Mouse (Mus musculus) c-Kit-positive CD71-positive TER-119-negative erythroid progenitor cells, embryonic 14.5 days (primary cell): ENCODE data around the gene Cdpf1.

Experiments used
- DNase-seq: peaks from one replicate; pipeline ENCODE4 v3.0.0-alpha.2; 2013; ENCODE audit warnings: low read depth

The Cdpf1 gene

DNA sequence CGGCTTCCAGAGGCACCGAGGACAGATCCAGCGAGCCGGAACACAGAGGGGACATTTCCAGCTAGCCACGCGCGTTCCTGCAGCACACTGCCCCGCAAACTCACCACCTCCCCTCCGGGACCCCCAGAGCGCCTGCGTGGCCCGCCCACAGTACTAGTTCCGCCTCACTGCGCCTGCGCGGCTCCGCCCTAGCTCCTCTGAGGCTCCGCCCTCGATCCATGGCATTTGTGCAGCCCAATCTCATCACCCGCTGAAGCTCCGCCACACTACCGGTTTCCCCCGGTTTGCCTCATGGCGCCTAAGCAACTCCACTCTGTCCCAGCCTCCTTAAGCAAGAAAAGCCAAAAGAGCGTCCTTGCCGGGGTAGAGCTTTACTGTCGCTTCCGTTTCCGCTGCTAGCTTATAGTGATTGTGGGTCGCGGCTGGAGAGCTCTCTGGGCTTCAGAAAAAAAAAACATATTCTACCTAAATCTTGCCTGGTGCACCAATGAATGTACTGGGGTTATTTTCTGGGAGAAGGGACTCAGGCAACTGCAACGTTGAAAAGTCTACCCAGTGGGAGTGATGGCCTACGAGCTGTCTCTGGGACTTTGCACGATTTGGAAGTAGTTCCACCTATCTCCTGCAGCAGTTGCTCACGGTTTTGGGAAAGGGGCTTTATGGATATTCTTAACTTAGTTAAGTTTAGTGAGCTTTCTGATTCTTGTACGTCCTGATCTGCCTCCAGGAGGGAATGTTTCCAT lies at the start of gene Cdpf1:
Gene Cdpf1 (minus strand): TSS at position 163 of the 743 bp plus-strand sequence.
- DNase-seq, result peak; percentile 96

DNA sequence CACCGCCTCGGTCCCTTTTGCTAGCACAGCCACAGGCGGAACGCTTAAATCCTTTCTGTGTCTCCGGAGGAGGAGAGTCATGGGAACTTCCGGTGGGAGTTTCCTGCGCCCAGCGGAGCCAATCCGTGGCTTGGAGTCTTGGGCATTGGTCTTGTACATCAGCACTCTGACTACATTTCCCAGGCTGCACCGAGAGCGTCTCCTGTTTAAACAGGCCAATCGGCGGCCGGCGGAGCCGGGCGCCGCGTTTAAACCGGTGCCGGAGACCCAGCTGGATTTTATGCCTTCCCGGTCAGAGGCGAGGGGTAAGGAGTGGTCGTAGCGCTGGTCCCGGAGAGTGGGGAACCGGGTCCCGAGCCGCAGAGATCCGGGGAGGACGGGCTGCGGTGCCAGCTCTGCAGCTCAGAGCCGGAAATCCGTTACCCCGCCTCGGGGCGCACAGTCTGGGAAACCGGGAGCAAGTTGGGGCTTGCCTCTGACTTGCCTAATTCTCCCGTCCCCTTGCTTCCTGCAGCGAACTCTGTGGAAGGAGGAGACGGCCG lies 48.1 kb upstream of the Cdpf1 start, which contains the start of gene Gtse1:
Gene Gtse1 (plus strand): TSS at position 256 of the 542 bp plus-strand sequence.
- DNase-seq, result peak; percentile 93

DNA sequence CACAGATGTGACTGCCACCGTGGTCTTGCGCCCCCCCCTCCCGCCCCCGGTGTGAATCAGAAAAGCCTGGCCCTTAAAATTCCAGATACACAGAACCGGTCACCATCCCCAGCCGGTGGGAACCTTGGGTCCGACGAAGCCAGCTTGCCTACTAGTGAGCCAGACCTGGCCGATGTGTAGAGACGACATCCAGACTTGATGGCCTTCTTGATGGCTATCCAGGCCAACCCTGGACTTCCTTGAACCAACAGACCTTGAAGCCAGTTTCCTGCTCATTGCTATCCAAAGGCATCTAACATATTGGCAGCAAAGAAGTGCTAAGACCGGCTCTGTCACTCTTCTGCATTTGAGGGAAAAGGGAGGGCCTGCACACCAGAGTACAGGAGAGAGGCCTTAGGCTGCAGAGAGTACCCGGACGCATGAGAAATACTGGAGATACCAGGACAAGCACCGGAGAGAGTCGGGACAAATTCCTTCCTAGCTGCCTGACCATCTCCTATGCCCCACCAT lies 47.5 kb upstream of the Cdpf1 start:
- no peak for DNase-seq

DNA sequence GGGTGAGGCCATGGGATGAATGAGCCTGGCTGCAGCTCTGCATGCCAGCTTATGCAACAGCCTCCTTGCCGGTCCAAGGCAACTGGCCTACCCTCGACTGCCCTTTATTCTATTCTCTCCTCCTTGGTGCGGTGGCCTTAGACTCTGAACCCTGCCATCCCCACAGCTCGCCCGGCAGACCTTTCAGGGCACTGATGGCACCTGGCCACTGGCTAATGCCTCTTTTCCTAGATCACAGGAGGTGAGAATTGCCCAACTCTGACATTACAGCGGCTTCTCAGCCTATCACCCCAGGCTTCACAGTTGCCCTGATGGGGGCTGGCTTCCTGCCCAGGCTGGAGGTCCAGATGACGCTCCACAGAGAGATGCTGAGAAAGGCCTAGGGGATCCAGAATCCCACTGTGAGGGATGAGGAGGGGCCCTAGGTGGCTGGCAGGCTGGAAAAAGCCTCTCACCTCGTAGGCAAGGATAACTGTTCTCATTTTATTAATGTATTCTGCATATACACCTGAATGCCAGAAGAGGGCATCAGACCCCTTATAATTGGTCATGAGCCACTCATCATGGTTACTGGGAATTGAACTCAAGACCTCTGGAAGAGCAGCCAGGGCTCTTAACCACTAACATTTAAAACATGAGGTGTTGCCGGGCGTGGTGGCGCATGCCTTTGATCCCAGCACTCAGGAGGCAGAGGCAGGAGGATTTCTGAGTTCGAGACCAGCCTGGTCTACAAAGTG lies 40.3 kb upstream of the Cdpf1 start:
- no peak for DNase-seq

DNA sequence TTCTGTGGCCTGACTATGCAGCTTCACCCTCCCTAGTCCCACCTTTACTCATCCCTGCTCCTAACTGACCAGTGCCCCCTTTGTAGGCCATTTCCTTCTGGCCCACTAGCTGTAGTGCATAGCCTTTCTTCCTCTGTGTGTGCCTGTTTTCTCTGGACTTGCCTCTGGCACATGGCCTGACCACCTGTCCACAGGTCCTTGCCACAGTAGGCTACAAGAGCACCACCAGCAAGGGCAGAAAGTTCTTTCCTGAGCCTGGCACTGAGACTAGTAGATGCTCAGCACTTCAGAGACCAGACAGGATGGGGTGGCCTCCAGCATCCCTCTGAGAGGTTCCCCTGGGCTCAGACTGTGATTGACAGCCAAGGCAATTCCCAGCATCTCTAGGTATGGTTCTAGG lies 33.6 kb upstream of the Cdpf1 start:
- no peak for DNase-seq

DNA sequence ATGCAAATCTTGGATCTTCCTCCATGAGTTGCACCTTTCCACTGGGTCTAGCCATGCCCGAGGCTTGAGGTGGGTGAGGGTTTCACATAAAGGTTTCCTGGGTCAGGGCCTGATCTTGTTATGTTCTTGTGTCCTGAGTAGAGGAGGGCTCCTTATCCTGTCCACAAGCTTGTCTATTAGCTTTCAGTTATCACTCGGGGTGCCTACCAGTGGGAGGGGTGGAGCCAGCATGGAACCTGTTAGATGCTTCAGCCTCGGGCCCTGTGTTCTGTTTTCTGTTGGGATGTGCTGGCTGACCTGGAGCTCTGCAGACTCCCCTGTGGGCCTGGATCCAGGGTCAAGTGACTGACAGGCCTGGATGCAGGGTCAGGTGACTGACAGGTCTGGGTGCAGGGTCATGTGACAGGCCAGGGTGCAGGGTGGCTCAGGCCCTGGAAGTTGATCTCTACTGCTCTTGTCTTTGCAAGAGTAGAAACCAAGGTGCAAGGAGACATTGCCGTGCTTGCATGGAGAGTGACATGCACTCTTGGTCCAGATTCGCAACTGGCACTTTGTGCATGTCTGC lies 30.4 kb upstream of the Cdpf1 start:
- no peak for DNase-seq

DNA sequence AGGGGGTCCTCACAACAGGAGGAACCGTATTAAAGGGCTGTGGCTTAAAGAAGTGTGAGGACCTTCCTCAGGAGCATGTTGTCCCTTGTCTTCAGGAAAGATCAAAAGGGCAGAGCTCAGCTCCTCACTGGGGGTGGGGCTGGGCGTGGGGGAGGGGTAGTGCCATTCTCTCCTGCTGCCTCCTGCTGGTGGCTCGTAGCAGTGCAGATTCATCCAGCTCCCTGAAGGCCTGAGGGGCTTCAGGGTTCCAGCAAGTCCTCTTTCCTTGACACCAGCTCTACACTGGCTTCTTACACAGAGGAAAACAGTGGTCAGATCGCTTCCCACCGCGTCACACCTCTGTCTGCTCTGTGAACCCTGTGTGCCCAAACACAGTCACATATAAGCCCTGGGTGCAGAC lies 29.5 kb upstream of the Cdpf1 start:
- DNase-seq, result no peak

DNA sequence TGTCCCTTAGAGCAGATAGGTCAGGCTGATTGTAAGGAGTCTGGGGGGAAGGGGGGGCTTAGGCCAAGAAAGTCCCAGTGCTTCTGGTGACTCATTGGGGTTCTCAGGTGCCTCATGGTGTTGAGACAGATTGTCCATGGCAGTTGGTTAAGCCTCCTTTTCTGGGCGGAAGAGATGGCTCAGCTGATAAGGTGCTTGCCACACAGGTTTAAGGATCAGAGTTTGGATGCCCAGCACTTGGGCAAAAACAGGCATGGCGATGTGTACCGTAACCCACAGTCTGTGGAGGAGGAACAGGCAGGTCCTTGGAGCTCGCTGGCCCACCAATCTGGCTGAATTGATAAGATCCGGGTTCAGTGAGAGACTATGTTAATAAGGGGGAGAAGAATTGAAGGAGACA lies 25.4 kb upstream of the Cdpf1 start:
- DNase-seq, result no peak

DNA sequence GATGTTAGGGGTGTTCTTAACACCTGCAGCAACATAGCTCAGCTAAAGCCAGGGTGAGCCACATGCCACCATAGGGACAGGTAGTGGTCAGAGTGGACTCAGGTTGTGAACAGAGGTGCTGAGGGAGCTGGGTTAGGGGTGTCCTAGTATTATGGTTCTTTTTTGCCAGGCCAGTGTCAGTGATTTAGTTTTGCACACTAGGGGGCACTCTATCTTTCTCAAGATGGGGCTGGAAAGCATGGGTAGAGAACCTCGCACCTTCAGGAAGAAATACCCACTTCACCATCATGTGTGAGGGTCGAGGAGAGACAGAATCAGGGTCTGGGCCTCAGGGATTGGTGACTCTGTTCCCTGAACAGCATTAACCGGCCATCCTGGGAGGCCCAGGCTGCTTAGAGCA lies 23.8 kb upstream of the Cdpf1 start:
- DNase-seq, result no peak

DNA sequence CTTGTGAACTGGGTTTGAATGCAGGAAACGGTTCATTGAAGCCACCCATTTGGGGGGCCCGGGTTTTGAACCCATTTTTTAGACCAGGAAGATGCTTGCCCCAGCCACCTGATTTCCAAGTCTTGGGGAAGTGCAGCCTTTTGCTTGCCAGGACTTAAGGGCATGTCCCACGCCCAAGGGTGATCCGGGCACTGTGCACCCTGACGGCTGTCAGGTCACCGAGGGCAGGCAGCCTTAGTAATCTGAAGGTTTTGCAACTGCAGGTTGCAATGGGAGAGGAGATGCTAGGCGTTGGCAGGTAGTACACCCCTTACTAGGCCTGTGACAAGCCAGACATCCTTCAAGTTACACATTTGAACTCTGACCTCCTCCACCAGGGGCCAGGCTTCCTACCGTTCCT lies 21.1 kb upstream of the Cdpf1 start:
- no peak for DNase-seq

DNA sequence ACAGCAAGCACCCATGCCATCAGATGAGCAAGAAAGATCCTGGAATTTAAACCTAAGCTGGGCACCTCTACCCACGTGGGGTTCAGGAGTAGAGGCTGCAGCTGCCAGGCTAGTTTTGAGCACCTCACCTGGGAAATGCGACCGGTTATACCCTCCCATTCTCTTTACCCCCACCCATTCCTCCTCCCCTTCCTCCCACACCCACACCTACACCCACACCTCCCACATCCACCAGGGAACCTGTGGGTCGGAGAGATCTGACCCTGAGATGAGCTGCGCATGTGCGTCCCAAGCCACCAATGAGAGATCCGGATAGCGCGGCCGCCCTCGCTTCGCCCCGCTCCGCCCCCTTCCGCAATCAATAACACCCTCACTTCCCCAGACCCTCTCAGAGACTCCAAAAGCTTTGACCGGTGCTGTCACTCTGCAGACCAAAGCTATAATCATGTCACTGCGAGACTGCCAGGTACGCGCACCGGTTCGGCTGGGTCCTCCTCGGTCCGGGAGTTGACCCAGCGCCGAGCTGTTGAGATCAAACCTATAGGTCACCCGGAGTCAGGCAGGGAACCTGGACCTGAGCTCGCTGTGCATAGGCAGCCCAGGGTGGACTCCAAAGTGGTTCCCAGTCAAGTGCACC lies 20.6 kb upstream of the Cdpf1 start, which contains the start of gene Ttc38:
Gene Ttc38 (plus strand): TSS at position 353 of the 637 bp plus-strand sequence.
- peak; percentile 70 for DNase-seq

DNA sequence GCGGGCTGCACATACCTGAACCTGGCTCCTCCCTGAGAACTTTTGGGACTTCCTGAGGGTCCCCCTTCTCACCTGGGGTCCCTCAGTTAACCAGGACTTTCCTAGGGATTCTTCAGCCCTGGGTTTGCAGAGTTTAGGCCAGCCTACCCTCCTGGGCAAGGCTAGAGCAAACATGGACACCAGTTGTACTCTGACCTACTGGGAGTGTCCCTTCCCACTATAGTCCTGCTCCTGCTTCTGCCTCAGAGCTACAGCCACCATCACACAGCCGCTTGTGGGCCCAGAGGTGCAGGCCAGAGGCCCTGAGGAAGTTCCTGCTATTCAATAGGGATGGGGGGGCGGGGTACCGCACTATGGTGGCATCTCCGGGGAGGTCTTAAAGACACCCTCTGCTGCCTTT lies 18.0 kb upstream of the Cdpf1 start:
- DNase-seq, result no peak

DNA sequence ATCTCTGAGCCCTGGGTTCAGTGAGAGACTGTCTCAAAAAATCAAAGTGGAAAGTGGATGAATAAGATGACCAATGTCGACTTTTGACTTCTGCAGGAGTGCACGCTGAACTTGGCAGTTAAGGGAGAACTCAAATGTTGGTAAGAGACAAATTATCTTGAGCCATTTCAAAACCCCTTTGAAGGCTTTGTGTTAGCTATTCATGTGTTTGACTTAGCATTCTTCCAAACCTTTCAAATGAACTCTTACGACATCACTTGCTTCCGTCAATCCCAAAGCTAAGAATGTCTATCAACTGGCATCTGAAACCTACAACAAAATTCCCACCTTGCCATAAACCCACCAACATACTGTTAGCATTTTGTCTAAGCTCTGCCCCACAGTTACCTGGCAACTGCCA lies 16.6 kb upstream of the Cdpf1 start:
- DNase-seq, result no peak

DNA sequence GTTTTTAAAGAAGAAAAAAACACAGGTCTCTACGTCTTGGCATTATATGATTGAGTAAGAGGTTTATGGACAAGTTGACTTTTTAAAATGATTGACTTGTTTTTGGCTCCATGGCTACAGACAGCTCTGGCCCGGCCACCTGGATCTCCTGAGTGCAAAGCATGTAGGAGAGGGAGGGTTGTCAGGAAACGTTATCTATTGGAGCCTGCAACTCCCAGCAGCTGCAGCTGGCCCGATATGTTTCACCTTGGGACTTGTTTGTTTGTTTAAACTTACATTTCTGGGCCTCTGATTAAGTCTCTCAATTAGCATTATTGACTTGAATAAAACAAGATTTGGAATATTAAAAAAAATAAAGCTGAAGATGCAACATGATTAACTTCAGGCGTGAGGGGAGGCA lies 15.2 kb upstream of the Cdpf1 start:
- DNase-seq, result no peak

DNA sequence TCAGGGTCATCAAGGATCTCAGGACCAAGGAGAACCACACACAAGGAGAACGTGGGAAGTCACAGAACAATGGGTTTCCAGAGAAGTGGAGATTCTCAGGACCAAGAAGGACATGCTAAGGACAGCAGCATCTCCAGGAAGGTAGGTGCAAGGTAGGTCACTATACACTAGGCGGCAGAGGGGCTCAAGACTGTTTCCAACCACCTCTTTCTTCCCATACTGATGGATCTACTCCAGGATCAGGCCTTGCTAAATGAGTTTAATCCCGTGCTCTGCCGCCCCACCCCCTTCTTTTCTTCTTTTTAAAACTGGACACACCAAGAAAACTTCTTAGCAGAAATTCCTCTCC lies 10.5 kb upstream of the Cdpf1 start:
- no peak for DNase-seq

DNA sequence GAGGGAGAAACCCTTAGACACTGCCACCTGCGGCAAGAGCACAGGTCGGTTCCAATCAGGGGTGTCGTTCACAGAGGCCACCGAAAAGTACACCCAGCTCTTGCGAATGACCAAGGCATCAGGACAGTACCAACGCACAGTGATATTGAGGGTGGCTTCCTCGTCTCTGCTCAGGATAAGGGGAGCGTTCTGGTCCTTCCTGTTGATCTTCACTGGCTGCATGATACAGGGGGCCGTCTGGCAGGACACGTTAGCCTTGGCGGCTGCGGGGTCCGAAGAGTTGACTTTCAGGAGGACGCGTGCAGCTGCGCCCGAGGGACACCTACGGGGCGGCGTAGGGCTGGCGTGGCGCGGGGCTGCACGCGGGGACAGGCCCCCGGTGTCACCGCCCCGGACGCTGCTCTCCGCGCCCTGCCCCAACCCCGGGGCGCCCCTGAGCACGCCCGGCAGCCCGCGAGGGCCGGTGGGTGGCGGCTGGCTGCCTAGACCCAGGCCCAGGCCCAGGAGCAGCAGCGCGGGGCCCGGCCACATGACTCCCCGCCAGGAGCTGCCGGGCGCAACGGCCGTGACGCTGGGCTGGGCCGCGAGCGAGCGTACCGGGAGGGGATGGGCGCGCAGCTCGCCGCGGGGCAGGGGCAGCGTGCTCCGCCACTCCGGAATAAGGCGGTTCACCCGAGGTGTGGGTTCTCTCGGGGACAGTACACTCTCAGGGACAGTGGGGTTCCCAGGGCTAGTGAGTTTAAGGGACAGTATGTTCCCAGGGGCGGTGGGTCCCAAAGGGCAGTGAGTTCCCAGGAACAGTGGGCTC lies 9.9 kb upstream of the Cdpf1 start, which contains the start of gene Pkdrej:
Gene Pkdrej (minus strand): TSS at position 532 of the 808 bp plus-strand sequence.
- DNase-seq, result no peak

DNA sequence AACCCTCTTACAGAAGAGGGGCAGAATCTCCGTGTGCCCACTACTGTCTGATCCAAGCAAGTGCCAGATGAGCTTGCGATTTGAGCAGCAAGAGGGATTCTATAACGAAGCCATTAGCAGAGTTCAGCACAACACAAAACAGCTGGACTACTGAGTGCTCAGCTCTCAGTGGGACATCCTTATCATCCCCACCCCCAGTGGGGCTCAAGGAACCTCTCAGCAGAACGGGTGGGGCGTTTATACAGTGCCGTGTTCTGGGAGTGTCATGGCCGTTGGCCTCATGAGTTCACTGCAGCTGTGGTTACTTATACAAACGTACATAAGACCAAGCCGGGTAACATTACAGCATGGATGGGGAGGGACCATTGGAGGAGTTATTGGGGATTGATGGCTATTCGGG lies 1.9 kb upstream of the Cdpf1 start:
- no peak for DNase-seq

DNA sequence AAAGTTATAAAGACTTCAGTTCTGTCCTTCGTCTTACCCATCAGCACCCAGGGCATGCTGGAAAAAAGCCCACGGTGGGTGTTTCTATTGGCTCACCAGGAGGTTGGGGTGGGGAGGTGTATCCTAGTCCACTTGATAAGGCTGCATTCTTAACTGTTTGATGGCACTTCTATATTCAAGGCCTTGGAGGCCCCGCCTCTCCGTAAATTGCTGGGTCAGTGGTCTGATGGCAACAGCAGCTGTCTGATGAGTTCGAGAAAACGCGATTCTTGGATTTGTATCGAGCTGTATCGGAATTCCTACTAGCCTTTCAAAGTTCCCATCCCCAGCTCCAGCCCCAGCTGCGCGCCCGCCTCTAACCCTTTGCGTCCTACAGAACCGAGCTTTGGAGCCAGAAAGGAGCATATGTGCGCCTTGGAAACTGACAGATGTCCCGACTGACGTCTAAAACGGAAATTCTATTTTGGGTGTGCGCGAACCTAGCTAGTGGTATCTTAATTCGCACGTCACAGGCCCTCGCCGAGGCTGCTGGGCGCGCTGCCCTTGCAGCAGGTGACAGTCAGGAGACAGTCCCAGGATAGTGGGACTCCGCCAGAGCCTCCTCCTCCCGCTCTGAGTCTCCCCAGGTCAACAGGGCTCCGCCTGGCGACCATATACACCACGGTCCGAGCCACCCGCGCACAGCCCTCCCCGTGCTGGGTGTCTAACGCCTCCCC lies 533 bp downstream of the Cdpf1 start:
- peak; percentile 53 for DNase-seq

DNA sequence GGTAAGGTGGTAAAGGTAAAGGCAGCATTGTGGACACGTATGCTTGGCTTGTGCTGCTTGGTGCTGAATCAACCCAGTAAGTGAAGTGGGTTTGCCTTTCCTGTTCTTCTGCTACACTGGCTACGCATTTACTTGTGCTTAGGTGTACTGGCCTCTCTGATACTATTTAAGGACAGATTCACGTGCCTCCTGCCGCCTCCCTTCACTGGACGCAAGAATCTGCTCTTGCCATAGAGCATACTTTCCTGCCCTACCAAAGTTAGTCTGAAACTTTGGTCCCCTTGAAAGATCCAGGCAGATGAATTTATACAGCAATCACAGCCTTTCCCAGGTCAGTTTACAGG lies 1.1 kb downstream of the Cdpf1 start:
- no peak for DNase-seq

DNA sequence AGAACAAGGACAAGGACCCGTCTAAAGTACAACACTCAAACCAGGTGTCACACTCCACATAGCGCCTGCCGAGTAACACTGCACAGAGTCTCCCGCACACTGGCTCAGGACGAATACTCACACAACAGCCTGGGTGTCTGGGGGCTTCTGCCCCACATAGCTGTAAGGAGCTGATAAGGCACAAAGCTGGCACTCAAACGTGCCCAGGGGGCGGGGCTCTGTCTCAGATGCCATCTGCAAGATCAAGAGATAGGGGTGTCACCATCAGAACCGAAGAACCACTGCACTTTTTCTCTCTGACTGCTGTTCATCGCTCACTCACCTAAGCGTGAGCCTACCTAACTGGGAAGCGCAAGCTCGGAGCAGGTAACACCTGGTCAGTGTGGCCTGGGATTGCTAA lies 2.4 kb downstream of the Cdpf1 start:
- DNase-seq, result no peak

DNA sequence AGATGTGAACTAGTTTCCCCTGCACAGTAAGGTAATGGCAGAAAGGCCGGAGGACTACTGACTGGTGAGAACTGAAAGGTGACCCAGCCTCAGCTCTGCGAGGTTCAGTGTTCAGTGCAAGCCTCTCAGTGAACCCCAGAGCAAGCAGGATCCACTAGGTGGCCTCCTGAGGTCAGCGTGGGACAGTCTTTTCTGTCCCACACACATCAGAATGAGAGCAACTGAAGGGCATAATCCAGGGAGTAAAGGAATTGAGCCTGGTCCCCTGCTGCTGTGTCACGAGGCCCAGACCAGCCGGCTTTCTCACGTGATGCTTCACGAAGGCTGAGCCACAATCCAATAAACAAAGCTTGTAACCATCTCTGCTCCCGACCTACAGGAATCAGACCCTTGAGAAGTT lies 3.1 kb downstream of the Cdpf1 start:
- DNase-seq, result no peak
